ENCODE assay signal across 19 mouse cellular contexts in the genomic region with DNA sequence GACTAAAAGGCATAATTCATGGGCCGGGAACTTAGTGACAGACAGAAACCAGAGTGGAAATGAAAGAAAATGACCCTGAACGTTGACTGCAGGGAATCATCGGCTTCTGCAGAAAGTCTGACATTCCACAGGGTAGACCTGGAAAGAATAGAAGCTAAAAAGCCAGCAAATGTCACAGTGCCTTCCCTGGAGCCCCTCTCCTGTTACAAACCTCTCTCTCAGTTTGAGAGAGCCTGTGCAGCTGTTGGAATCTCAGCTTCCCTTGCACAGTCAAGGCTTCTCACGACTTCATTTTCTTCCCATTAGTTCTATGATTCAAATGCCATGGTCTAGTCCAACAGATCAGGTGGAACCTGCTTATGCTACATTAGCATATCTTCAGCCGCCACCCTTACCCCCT. TPM values are rescaled to one million over a fixed set of nuclear protein-coding genes. Genes with fewer than 3 reads are reported as not detected.
DNase-seq lines count a peak whose midpoint lies in the region; ATAC-seq and TF ChIP-seq lines count a peak whose summit lies in the region.
"Had no signal": no experiment of that assay in that cellular context is flagged by ENCODE, and none has a peak within 500 bp of the region (broad histone marks: within the 10 kb centered on the region; RNA-seq: fewer than 3 reads in every experiment).

No protein-coding gene starts in this region.

- peak; percentile 81 for ATAC-seq in intestine, embryonic 14.5 days (replicated peaks; ENCODE audit: low FRiP score, low TSS enrichment, low read depth)
- no peak for ATAC-seq in intestine, postnatal 0 days
- no peak for ATAC-seq in midbrain, embryonic 14.5 days (ENCODE audit: low FRiP score, low TSS enrichment)
- ATAC-seq in midbrain, postnatal 0 days (ENCODE audit: low FRiP score), result no peak
- ATAC-seq in embryonic facial prominence, embryonic 11.5 days (replicated peaks; ENCODE audit: insufficient number of reproducible peaks, low FRiP score, low TSS enrichment, low read depth), result no peak
- peak; percentile 21; the same call in 1 of the 2 replicates for ATAC-seq in midbrain, embryonic 16.5 days
- ATAC-seq: forebrain, embryonic 13.5 days had no signal

- no peaks in the 10 kb centered on the region for H3K36me3 ChIP-seq in intestine, embryonic 14.5 days (ENCODE audit: control insufficient read depth, insufficient read depth, low read length)
- no peaks in the 10 kb centered on the region for H3K36me3 ChIP-seq in intestine, postnatal 0 days (ENCODE audit: control insufficient read depth, insufficient read depth)
- H3K36me3 ChIP-seq in midbrain, embryonic 14.5 days (ENCODE audit: control insufficient read depth, insufficient read depth, low read length), result no peaks in the 10 kb centered on the region
- no peaks in the 10 kb centered on the region for H3K36me3 ChIP-seq in midbrain, postnatal 0 days (ENCODE audit: insufficient read depth, low read length)
- H3K36me3 ChIP-seq in embryonic facial prominence, embryonic 11.5 days (replicated peaks; ENCODE audit: control insufficient read depth, insufficient read depth, low read depth, low read length), result no peaks in the 10 kb centered on the region
- no peaks in the 10 kb centered on the region for H3K36me3 ChIP-seq in midbrain, embryonic 16.5 days (ENCODE audit: control insufficient read depth, insufficient read depth, low read length)
- H3K36me3 ChIP-seq: hindbrain, embryonic 13.5 days had no signal

- no peaks in the 10 kb centered on the region for H3K4me1 ChIP-seq in intestine, embryonic 14.5 days (replicated peaks; ENCODE audit: control insufficient read depth, insufficient read depth, low read length)
- H3K4me1 ChIP-seq in intestine, postnatal 0 days (replicated peaks; ENCODE audit: control insufficient read depth, insufficient read depth, low read length), result no peaks in the 10 kb centered on the region
- H3K4me1 ChIP-seq in midbrain, embryonic 14.5 days (ENCODE audit: control insufficient read depth, insufficient read depth, low read length), result no peaks in the 10 kb centered on the region
- no peaks in the 10 kb centered on the region for H3K4me1 ChIP-seq in midbrain, postnatal 0 days (ENCODE audit: insufficient read depth, low read length)
- no peaks in the 10 kb centered on the region for H3K4me1 ChIP-seq in embryonic facial prominence, embryonic 11.5 days (ENCODE audit: control insufficient read depth, insufficient read depth, low read length)
- H3K4me1 ChIP-seq in midbrain, embryonic 16.5 days (ENCODE audit: control insufficient read depth, insufficient read depth, low read length), result no peaks in the 10 kb centered on the region
- H3K4me1 ChIP-seq: forebrain, embryonic 13.5 days; hindbrain, embryonic 13.5 days had no signal

- no peaks in the 10 kb centered on the region for H3K9me3 ChIP-seq in intestine, embryonic 14.5 days (ENCODE audit: control insufficient read depth, low read length)
- no peaks in the 10 kb centered on the region for H3K9me3 ChIP-seq in intestine, postnatal 0 days (ENCODE audit: control insufficient read depth)
- H3K9me3 ChIP-seq in midbrain, embryonic 14.5 days (ENCODE audit: control insufficient read depth, low read length), result no peaks in the 10 kb centered on the region
- no peaks in the 10 kb centered on the region for H3K9me3 ChIP-seq in midbrain, postnatal 0 days (ENCODE audit: low read length)
- H3K9me3 ChIP-seq in embryonic facial prominence, embryonic 11.5 days (replicated peaks; ENCODE audit: control insufficient read depth, low read length), result no peaks in the 10 kb centered on the region
- no peaks in the 10 kb centered on the region for H3K9me3 ChIP-seq in midbrain, embryonic 16.5 days (replicated peaks; ENCODE audit: control insufficient read depth, low read length, poor library complexity, severe bottlenecking)
- H3K9me3 ChIP-seq: forebrain, embryonic 13.5 days; hindbrain, embryonic 13.5 days had no signal

- no peak for DNase-seq in intestine, embryonic 14.5 days (ENCODE audit: low spot score)
- DNase-seq in midbrain, embryonic 14.5 days, result no peak
- DNase-seq in midbrain, postnatal 0 days (ENCODE audit: low spot score), result no peak
- DNase-seq in embryonic facial prominence, embryonic 11.5 days (ENCODE audit: low spot score), result peak; percentile 20
- DNase-seq in adrenal gland, postnatal 25 days, result no peak
- DNase-seq in lung, postnatal 4 days, result no peak
- DNase-seq: adrenal gland, adult 8-10 months; cerebellum, adult 18-20 months; cerebellum, postnatal 36 days; heart, postnatal 14 days; retina, postnatal 1 day; thymus, adult 2 months had no signal

- H3K27me3 ChIP-seq in intestine, embryonic 14.5 days (replicated peaks; ENCODE audit: control insufficient read depth, insufficient read depth, low read length), result no peaks in the 10 kb centered on the region
- H3K27me3 ChIP-seq in intestine, postnatal 0 days (replicated peaks; ENCODE audit: control insufficient read depth, insufficient read depth, low read length), result no peaks in the 10 kb centered on the region
- no peaks in the 10 kb centered on the region for H3K27me3 ChIP-seq in midbrain, embryonic 14.5 days (ENCODE audit: control insufficient read depth, insufficient read depth, low read length)
- H3K27me3 ChIP-seq in midbrain, postnatal 0 days (ENCODE audit: insufficient read depth, low read length), result no peaks in the 10 kb centered on the region
- H3K27me3 ChIP-seq in embryonic facial prominence, embryonic 11.5 days (ENCODE audit: control insufficient read depth, insufficient read depth, low read length), result no peaks in the 10 kb centered on the region
- no peaks in the 10 kb centered on the region for H3K27me3 ChIP-seq in midbrain, embryonic 16.5 days (ENCODE audit: control insufficient read depth, insufficient read depth, low read depth, low read length)
- H3K27me3 ChIP-seq: forebrain, embryonic 13.5 days; hindbrain, embryonic 13.5 days had no signal

- H3K4me2 ChIP-seq in intestine, embryonic 14.5 days (ENCODE audit: low read length), result no peak overlapping the region
- H3K4me2 ChIP-seq in intestine, postnatal 0 days (replicated peaks; ENCODE audit: low read depth), result no peak overlapping the region
- no peak overlapping the region for H3K4me2 ChIP-seq in midbrain, embryonic 14.5 days (ENCODE audit: low read length)
- no peak overlapping the region for H3K4me2 ChIP-seq in midbrain, postnatal 0 days (ENCODE audit: low read depth, low read length, poor library complexity, severe bottlenecking)
- H3K4me2 ChIP-seq in embryonic facial prominence, embryonic 11.5 days (ENCODE audit: low read depth, low read length), result no peak overlapping the region
- no peak overlapping the region for H3K4me2 ChIP-seq in midbrain, embryonic 16.5 days (ENCODE audit: low read length)
- H3K4me2 ChIP-seq: forebrain, embryonic 13.5 days; heart, embryonic 11.5 days; hindbrain, embryonic 13.5 days had no signal

- 32% methylated on average over 5 of the region's 5 CpGs for WGBS in intestine, embryonic 14.5 days
- WGBS in intestine, postnatal 0 days, result 60% methylated on average over 5 of the region's 5 CpGs
- WGBS in midbrain, embryonic 14.5 days, result 35% methylated on average over 5 of the region's 5 CpGs
- 26% methylated on average over 5 of the region's 5 CpGs for WGBS in midbrain, postnatal 0 days
- 35% methylated on average over 5 of the region's 5 CpGs for WGBS in embryonic facial prominence, embryonic 11.5 days
- WGBS in midbrain, embryonic 16.5 days, result 39% methylated on average over 5 of the region's 5 CpGs

- TF ChIP-seq CTCF in intestine, postnatal 0 days (IDR thresholded peaks at IDR 0.05; ENCODE audit: low read depth), result no peak
- no peak for TF ChIP-seq CTCF in midbrain, postnatal 0 days (IDR thresholded peaks at IDR 0.05)

- 0 out of 2 replicates have a peak overlapping the region, but pooled peaks have one; percentile 34 for H3K27ac ChIP-seq in intestine, embryonic 14.5 days (ENCODE audit: low read depth)
- no peak overlapping the region for H3K27ac ChIP-seq in intestine, postnatal 0 days (ENCODE audit: low read depth, low read length)
- H3K27ac ChIP-seq in midbrain, embryonic 14.5 days (replicated peaks; ENCODE audit: low read depth, low read length), result 0 out of 2 replicates have a peak overlapping the region, but pooled peaks have one; percentile 28
- H3K27ac ChIP-seq in midbrain, postnatal 0 days (ENCODE audit: low read depth, low read length), result no peak overlapping the region
- H3K27ac ChIP-seq in embryonic facial prominence, embryonic 11.5 days (replicated peaks; ENCODE audit: low read depth, low read length), result no peak overlapping the region
- peak overlapping the region; percentile 55 for H3K27ac ChIP-seq in midbrain, embryonic 16.5 days (ENCODE audit: low read length)
- H3K27ac ChIP-seq: forebrain, embryonic 13.5 days; hindbrain, embryonic 13.5 days; liver, embryonic 14.5 days had no signal

- no peak overlapping the region for H3K9ac ChIP-seq in intestine, embryonic 14.5 days (ENCODE audit: low read length)
- no peak overlapping the region for H3K9ac ChIP-seq in intestine, postnatal 0 days (ENCODE audit: low read depth, low read length)
- H3K9ac ChIP-seq in midbrain, embryonic 14.5 days (replicated peaks; ENCODE audit: low read length), result no peak overlapping the region
- no peak overlapping the region for H3K9ac ChIP-seq in midbrain, postnatal 0 days (replicated peaks; ENCODE audit: low read length, poor library complexity, severe bottlenecking)
- H3K9ac ChIP-seq in embryonic facial prominence, embryonic 11.5 days (replicated peaks; ENCODE audit: low read length), result no peak overlapping the region
- H3K9ac ChIP-seq in midbrain, embryonic 16.5 days (ENCODE audit: low read depth, low read length), result no peak overlapping the region
- H3K9ac ChIP-seq: forebrain, embryonic 13.5 days; hindbrain, embryonic 13.5 days; liver, embryonic 14.5 days had no signal

- H3K4me3 ChIP-seq in intestine, embryonic 14.5 days (ENCODE audit: low read depth, low read length), result no peak overlapping the region
- H3K4me3 ChIP-seq in intestine, postnatal 0 days (ENCODE audit: low read depth, low read length), result no peak overlapping the region
- H3K4me3 ChIP-seq in midbrain, embryonic 14.5 days (replicated peaks; ENCODE audit: low read depth, low read length), result no peak overlapping the region
- H3K4me3 ChIP-seq in midbrain, postnatal 0 days (ENCODE audit: low read depth, low read length), result no peak overlapping the region
- no peak overlapping the region for H3K4me3 ChIP-seq in embryonic facial prominence, embryonic 11.5 days (ENCODE audit: low read depth, low read length)
- H3K4me3 ChIP-seq in midbrain, embryonic 16.5 days (ENCODE audit: low read depth, low read length), result no peak overlapping the region
- H3K4me3 ChIP-seq: forebrain, embryonic 13.5 days; hindbrain, embryonic 13.5 days; myocyte had no signal

RNA-seq across cellular contexts. Expression of a gene that starts 50.3 kb away (rescaled TPM):
- polyA plus RNA-seq in intestine, embryonic 14.5 days (2014; fragmentation: Nextera tagmentation; extraction: Ambion mirVana), result 122 and 160 TPM in 2 replicates
- polyA plus RNA-seq in intestine, postnatal 0 days (2015; fragmentation: Nextera tagmentation; extraction: Ambion mirVana), result 106 and 107 TPM in 2 replicates
- polyA plus RNA-seq in midbrain, embryonic 14.5 days (2014; fragmentation: Nextera tagmentation; extraction: Ambion mirVana), result 2.8 and 13.1 TPM in 2 replicates
- total RNA-seq in midbrain, postnatal 0 days (2014; rRNA removed), result 17.0 and 20.3 TPM in 2 replicates
- polyA plus RNA-seq in midbrain, postnatal 0 days (2015; fragmentation: Nextera tagmentation; extraction: Ambion mirVana), result 10.9 and 12.0 TPM in 2 replicates
- 72.8 and 87.5 TPM in 2 replicates for polyA plus RNA-seq in embryonic facial prominence, embryonic 11.5 days (2014; fragmentation: Nextera tagmentation; extraction: Ambion mirVana)
- polyA plus RNA-seq in midbrain, embryonic 16.5 days (2015; fragmentation: Nextera tagmentation; extraction: Ambion mirVana), result 11.3 and 12.1 TPM in 2 replicates
- total RNA-seq in adrenal gland, postnatal 25 days (2021), result 45.6 and 53.5 TPM in 2 replicates

Comparison
In these comparisons a context has a peak if more than half of its experiments do, and no peak if none do; other contexts are left out.
1. ATAC-seq: peak in intestine, embryonic 14.5 days (single experiment) and midbrain, embryonic 16.5 days (single experiment); none in intestine, postnatal 0 days (single experiment), midbrain, embryonic 14.5 days (single experiment), midbrain, postnatal 0 days (single experiment) and embryonic facial prominence, embryonic 11.5 days (single experiment).
2. H3K27ac ChIP-seq: peak in intestine, embryonic 14.5 days (single experiment), midbrain, embryonic 14.5 days (single experiment) and midbrain, embryonic 16.5 days (single experiment); none in intestine, postnatal 0 days (single experiment), midbrain, postnatal 0 days (single experiment) and embryonic facial prominence, embryonic 11.5 days (single experiment).